Mouse (Mus musculus): ENCODE results near the gene Cdk5r1.
A peak's percentile ranks its signal among the peaks of the same experiment; 100 is the strongest.

Cdk5r1 gene

GRCm38 (mm10) chr11:80481409-80482050, 4.7 kb downstream of the Cdk5r1 start:
- DNase-seq (ENCODE audit: low read depth, low spot score), result no peak

GRCm38 (mm10) chr11:80482347-80482746, 5.5 kb downstream of the Cdk5r1 start:
- no peak for DNase-seq (ENCODE audit: low read depth, low spot score)

GRCm38 (mm10) chr11:80482921-80483320, 6.1 kb downstream of the Cdk5r1 start:
- DNase-seq (ENCODE audit: low read depth, low spot score), result no peak

GRCm38 (mm10) chr11:80483536-80484067, 6.8 kb downstream of the Cdk5r1 start:
- DNase-seq (ENCODE audit: low read depth, low spot score), result no peak

DNA sequence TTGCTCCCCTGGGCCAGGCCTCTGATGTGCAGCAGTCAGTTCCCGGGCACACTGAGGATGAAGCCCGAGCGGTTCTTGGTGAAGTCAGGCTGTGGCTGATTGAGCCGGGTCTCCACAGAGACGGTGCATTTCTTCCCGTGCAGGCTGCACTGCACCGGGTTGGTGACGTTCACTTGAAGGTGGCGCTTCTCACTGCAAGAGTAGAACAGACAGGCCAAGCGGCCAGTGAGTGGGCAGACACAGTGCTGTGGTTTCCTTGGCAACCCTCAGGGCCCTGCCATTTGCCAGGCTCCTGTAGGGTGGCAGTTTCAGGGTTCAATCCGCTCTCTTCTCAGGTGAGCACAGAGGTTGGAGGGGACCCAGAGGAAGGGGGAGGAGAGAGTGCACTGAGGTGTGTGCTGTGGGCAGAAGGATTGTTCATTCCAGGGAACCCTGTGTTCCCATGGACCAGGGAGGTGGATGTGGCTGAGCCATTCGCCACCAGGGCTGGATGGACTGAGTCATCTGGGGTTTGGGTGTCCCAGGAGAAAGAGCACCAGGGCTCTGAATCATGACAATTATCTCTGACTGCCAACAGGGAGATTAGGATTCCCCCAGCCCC, 7.5 kb downstream of the Cdk5r1 start:
- DNase-seq (ENCODE audit: low read depth, low spot score), result no peak

DNA sequence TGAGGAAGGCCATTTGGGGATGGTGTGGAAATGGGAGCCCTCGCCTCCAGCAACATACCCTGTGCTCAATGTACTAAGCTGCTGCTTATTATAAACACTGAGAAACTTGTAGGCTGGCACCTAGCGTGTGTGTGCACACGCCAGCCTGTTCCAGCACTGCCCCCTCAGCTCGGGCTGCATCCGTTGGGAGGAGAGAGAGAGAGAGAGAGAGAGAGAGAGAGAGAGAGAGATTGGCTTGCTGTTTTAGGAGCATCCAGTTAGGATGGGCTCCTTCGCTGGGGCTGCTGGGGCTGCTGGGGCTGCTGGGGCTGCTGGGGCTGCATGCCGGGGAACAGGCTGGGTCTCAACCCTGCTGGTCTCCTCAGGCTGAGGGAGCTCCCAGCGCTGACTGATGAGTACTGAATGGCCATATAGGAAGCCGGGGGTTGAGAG, 8.3 kb downstream of the Cdk5r1 start:
- DNase-seq (ENCODE audit: low read depth, low spot score), result no peak

- DNase-seq (ENCODE audit: low read depth, low spot score), result no peak
These were observed 8.9 kb downstream of the Cdk5r1 start for GRCm38 (mm10) chr11:80485622-80486206.

DNA sequence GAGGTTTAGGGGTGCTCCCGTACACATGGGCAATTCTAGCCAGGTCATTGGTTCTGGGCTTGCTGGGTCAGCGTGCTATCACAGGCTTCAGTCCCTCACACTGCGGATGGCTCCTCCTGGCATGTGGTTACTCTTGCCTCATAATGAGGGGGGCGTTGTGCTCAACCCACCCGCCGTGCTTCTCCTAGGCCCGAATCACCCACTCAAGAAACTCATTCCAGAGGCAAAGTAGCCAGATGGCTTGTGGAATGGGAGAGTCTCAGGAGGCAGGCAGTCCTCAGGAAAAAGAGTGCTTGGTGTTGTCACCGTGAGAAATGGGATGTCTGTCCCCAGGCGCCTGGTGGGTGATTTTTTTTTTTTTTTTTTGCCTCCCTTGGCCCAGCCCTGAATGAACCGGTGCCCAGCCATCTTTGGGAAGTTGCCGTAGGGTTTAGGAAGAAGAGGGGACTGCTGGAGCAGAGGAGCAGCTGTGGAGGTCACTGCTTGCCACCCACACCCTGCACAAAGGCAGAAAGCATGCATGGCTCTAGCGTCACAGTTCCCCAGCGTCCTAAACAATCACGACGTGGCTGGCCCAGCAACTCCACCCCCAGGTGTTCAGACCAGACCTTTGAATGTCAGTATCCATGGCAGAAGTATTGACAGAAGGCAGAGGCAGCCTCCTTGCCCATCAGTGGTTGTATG, 11.2 kb downstream of the Cdk5r1 start:
- no peak for DNase-seq (ENCODE audit: low read depth, low spot score)

DNA sequence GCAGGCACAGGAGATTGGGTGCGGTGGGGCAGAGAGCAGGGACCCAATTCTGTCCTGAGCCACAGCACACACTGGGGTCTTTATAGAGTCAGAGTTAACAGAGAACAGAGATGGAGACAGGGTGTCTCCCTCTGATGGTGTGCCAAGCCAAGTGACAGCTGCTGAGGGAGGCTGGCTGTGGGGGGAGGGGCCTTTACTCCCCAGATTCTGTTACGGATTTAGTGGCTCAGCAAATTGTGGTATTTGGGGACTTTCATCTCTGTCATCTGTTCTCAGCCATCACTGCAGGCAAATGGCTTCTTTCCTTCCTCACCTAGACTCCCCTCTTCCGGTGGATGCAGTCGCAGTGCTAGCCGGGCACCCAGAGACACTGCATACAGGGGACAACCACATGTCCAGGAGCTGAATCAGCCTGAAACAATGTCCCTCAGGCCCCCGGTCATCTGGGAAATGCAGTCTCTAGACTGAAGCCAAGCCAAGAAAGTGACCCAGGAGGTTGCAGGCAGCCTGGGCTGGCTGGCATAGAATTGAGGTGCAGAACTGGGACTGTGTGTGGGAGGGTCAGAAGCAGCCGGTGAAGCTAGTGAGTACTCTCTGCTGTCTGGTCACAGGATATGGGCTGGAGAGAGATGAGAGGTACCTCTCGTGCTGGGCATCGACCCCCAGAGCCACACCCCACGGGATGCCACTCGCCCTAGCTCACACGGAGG, 12.5 kb downstream of the Cdk5r1 start:
- no peak for DNase-seq (ENCODE audit: low read depth, low spot score)

GRCm38 (mm10) chr11:80489882-80490196, 13.0 kb downstream of the Cdk5r1 start:
- no peak for DNase-seq (ENCODE audit: low read depth, low spot score)

DNA sequence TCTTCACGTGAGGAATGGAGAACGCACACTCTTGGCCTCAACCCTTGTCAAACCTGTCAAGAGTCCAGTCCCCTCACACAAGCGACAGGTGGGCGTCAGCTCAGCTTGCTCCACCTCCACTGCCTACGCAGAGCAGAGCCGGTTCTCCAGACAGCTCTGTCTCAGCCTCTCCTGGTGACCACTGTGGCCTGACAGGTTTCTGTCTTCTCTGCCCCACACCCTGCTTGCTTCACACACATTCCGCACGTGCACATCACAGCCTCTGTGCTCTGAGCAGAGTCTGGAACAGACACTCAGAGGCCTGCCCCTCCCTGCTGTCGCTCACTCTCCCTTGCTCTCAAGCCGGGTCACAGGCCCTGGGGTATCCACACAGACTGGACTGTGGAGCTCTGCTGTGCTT, 14.0 kb downstream of the Cdk5r1 start:
- DNase-seq (ENCODE audit: low read depth, low spot score), result no peak

GRCm38 (mm10) chr11:80493186-80493585, 16.4 kb downstream of the Cdk5r1 start:
- no peak for DNase-seq (ENCODE audit: low read depth, low spot score)

GRCm38 (mm10) chr11:80494852-80495251, 18.0 kb downstream of the Cdk5r1 start:
- DNase-seq (ENCODE audit: low read depth, low spot score), result no peak

DNA sequence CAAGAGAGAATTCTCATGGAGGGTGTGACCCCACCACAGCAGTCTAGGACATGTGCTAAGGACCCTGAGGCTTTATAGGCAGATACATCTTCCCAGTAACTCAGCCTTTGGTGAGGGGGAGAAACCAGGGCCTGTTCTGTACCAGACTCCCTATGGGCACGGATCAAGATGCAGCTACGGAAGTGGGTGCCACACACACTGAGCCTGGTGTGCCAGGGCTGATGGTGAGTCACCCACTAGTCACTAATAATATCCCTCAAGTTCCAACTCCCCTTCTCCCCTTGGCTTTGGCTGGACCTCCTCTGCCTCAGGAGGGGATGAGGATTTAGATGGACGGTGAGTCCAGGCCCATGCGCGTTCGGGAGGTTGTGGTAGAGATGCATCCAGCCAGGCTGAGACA, 19.1 kb downstream of the Cdk5r1 start:
- DNase-seq (ENCODE audit: low read depth, low spot score), result no peak

DNA sequence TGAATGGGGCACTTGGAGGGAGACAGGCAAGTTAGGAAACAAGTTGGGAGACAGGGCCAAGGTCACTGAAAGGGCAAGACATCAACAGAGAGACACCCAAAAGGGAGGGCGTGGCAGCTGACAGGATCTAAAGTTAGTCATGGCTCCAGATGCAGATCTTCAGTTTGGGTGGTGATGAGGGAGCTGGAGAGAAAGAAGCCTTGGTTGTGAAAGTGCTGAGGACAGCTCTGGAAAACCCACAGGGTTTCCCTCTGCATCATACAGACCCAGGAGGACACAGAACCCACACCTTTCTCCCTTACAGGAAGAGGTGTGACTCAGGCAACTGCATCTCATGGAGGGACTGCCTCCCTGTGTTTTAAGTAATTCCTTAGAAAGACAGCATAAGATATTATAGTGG, 19.8 kb downstream of the Cdk5r1 start:
- no peak for DNase-seq (ENCODE audit: low read depth, low spot score)

DNA sequence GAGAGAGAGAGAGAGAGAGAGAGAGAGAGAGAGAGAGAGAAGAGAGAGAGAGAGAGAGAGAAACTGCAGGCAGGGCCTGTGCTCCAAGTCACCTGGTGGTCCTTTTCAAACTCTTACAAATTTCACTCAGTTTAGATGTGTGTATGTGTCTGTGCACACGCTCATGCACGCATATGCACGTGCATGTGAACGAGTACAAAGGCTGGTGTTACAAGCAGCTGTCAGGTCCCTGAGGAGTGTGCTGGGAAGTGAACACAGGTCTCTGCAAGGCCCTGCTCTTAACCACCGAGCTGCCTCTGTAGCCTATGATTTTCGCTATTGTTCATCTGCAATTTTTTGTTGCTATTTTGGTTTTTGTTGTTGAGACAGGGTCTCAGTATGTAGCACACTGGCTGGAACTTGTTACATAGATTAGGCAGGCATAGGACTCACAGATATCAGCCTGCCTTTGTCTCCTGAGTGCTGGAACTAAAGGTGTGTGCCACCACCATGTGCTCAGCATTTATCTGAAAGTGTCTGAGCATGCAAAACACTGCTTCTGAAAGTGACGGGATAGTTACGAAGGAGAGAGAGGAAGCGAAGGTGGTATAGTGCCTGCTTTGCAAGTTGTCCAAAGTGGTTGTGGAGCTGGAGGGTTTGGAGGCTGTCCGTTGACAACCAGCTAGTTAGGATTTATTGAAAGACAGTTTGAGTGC, 20.5 kb downstream of the Cdk5r1 start:
- DNase-seq (ENCODE audit: low read depth, low spot score), result no peak

DNA sequence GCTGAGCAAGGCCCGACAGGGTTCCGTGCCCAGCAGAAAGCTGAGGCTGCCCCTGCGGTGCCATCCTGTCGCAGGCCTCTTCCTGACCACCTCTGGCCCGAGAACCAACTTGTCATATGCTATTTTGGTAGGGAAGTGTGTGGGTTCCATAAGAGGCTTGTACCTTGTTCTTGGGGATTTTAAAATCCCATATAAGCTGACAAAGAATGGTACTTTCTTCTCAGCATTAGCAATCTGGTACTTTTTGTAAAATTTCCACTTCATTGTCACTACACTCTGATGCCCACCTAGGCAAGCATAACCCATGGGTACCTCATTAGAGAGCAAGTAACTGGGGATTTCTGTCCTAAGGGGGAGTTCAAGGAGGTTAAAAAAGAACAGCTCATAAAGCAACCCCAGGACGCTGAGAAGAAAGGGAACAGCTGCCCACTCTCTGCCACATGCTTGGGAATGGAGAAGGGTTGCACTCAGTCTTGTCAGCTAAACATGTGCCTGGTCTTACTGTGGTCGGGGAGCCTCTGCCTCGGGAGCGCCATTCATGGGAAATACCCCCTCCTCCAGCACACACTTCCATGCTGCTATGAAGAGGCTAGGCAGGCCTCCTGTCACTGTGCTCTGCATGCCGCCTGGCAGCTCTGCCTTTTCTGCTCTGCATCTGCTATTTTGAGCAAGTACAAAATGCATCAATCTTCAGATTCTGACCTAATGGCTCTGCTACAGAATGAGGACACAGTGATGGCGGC, 21.7 kb downstream of the Cdk5r1 start:
- DNase-seq (ENCODE audit: low read depth, low spot score), result no peak

GRCm38 (mm10) chr11:80499550-80499952, 22.7 kb downstream of the Cdk5r1 start:
- no peak for DNase-seq (ENCODE audit: low read depth, low spot score)

GRCm38 (mm10) chr11:80503281-80503680, 26.5 kb downstream of the Cdk5r1 start:
- DNase-seq (ENCODE audit: low read depth, low spot score), result no peak

- DNase-seq (ENCODE audit: low read depth, low spot score), result peak; percentile 36
These were observed 27.1 kb downstream of the Cdk5r1 start for GRCm38 (mm10) chr11:80503726-80504452.
